Mouse (Mus musculus) liver, postnatal 0 days (tissue): ENCODE results near the gene Gm10188.

ENCODE experiments used
- CTCF ChIP-seq: sonication (generic); IDR thresholded peaks from 2 replicates; pipeline ENCODE4 v1.5.1; 2016; ENCODE audit warnings: antibody characterized with exemption, low read depth
- EP300 ChIP-seq: IDR thresholded peaks from 2 replicates; pipeline ENCODE4 v1.6.1; 2016; ENCODE audit warnings: antibody characterized with exemption, low read depth, mild to moderate bottlenecking

GRCm38 (mm10) chr1:132216276-132216675 lies 13.3 kb downstream of the Gm10188 start:
- TF ChIP-seq EP300 (no peak), CTCF (no peak)
